Mouse (Mus musculus) MEL (cell line): ENCODE measurements around the gene Hpcal1. TPM values are rescaled to one million over a fixed set of nuclear protein-coding genes. Genes with fewer than 3 reads are reported as not detected.
A peak's percentile ranks its signal among the peaks of the same experiment; 100 is the strongest.

Source experiments
- DNase-seq: peaks from one replicate; pipeline ENCODE4 v3.0.0; 2011; ENCODE audit warnings: low read depth, low spot score
- H3K27ac ChIP-seq: 2 replicates; pipeline ENCODE4 v1.5.1; 2012; ENCODE audit warnings: low read depth, mild to moderate bottlenecking, control low read depth, low read length, moderate library complexity; ENCODE audit not compliant: control insufficient read depth
- H3K27me3 ChIP-seq, 2 experiments: fragments of 150-350 bp in 1 of 2; sonication (generic) in 1 of 2; 2 replicates each; pipeline ENCODE4 v1.6.1; 2012; ENCODE audit warnings: low read length in 2 of 2, mild to moderate bottlenecking in 2 of 2, improper control_type of control experiment in 1 of 2, moderate library complexity in 1 of 2; ENCODE audit not compliant: insufficient read depth in 2 of 2, control insufficient read depth in 1 of 2
- H3K36me3 ChIP-seq, 2 experiments: 2 replicates each; pipeline ENCODE4 v1.6.1; 2012 to 2014; ENCODE audit warnings: low read length in 2 of 2, improper control_type of control experiment in 1 of 2, inconsistent platforms in 1 of 2, mild to moderate bottlenecking in 1 of 2; ENCODE audit not compliant: insufficient read depth in 2 of 2, control insufficient read depth in 1 of 2
- H3K4me1 ChIP-seq, 2 experiments: fragments of 150-350 bp in 1 of 2; sonication (generic) in 1 of 2; 2 replicates each; pipeline ENCODE4 v1.6.1; 2012; ENCODE audit warnings: low read length in 2 of 2, improper control_type of control experiment in 1 of 2, mild to moderate bottlenecking in 1 of 2; ENCODE audit not compliant: insufficient read depth in 2 of 2, control insufficient read depth in 1 of 2
- H3K4me3 ChIP-seq, 2 experiments: fragments of 150-350 bp in 1 of 2; sonication (generic) in 1 of 2; 2 replicates each; pipeline ENCODE4 v1.5.1; 2012; ENCODE audit warnings: low read depth in 2 of 2, low read length in 2 of 2, mild to moderate bottlenecking in 2 of 2, moderate library complexity in 2 of 2, control low read depth in 1 of 2, improper control_type of control experiment in 1 of 2; ENCODE audit not compliant: control insufficient read depth in 1 of 2, insufficient read depth in 1 of 2
- H3K79me2 ChIP-seq: 2 replicates; pipeline ENCODE4 v1.6.1; 2012; ENCODE audit warnings: mild to moderate bottlenecking, low read length, moderate library complexity; ENCODE audit not compliant: control insufficient read depth, poor library complexity, insufficient read depth
- H3K9ac ChIP-seq: 2 replicates; pipeline ENCODE4 v1.6.1; 2012; ENCODE audit warnings: low read depth, mild to moderate bottlenecking, control low read depth, low read length, moderate library complexity; ENCODE audit not compliant: control insufficient read depth, poor library complexity, severe bottlenecking
- H3K9me3 ChIP-seq: fragments of 150-350 bp; sonication (generic); replicated peaks from 2 replicates; pipeline ENCODE4 v1.6.1; 2012; ENCODE audit warnings: mild to moderate bottlenecking, low read length, improper control_type of control experiment, moderate library complexity; ENCODE audit not compliant: insufficient read depth
- CHD1 ChIP-seq: IDR thresholded peaks from 2 replicates; pipeline ENCODE4 v1.6.1; 2012; ENCODE audit warnings: low read depth, mild to moderate bottlenecking, inconsistent platforms, low read length, improper control_type of control experiment
- CHD2 ChIP-seq: IDR thresholded peaks from 2 replicates; pipeline ENCODE4 v1.6.1; 2011; ENCODE audit warnings: low read length, improper control_type of control experiment
- CTCF ChIP-seq, 3 experiments: IDR thresholded peaks in 2 of 3; conservative IDR thresholded peaks in 1 of 3; 2 replicates each; pipeline ENCODE4 v1.5.1; 2011 to 2012; ENCODE audit warnings: low read length in 3 of 3, low read depth in 2 of 3, mild to moderate bottlenecking in 2 of 3, improper control_type of control experiment in 1 of 3, inconsistent platforms in 1 of 3, mixed read lengths in 1 of 3, moderate library complexity in 1 of 3; ENCODE audit not compliant: control insufficient read depth in 1 of 3, insufficient read depth in 1 of 3, poor library complexity in 1 of 3, severe bottlenecking in 1 of 3
- E2F4 ChIP-seq: IDR thresholded peaks from 2 replicates; pipeline ENCODE4 v1.6.1; 2011; ENCODE audit warnings: low read depth, low read length, improper control_type of control experiment, borderline replicate concordance
- ELF1 ChIP-seq: IDR thresholded peaks from 2 replicates; pipeline ENCODE4 v1.6.1; 2014; ENCODE audit warnings: low read depth, mild to moderate bottlenecking, inconsistent platforms, low read length, improper control_type of control experiment, moderate library complexity
- EP300 ChIP-seq, 2 experiments: IDR thresholded peaks; 2 replicates each; pipeline ENCODE4 v1.6.1; 2011; ENCODE audit warnings: improper control_type of control experiment in 2 of 2, low read length in 2 of 2, low read depth in 1 of 2, mild to moderate bottlenecking in 1 of 2
- ETS1 ChIP-seq: IDR thresholded peaks from 2 replicates; pipeline ENCODE4 v1.6.1; 2012; ENCODE audit warnings: low read depth, mild to moderate bottlenecking, inconsistent platforms, low read length, improper control_type of control experiment, moderate library complexity
- GABPA ChIP-seq: IDR thresholded peaks from 2 replicates; pipeline ENCODE4 v1.6.1; 2012; ENCODE audit warnings: low read depth, mild to moderate bottlenecking, inconsistent platforms, low read length, improper control_type of control experiment, moderate library complexity
- GATA1 ChIP-seq: IDR thresholded peaks from 2 replicates; pipeline ENCODE4 v1.6.1; 2011; ENCODE audit warnings: low read depth, low read length, improper control_type of control experiment
- HCFC1 ChIP-seq: IDR thresholded peaks from 2 replicates; pipeline ENCODE4 v1.6.1; 2012; ENCODE audit warnings: low read depth, mild to moderate bottlenecking, inconsistent platforms, low read length, improper control_type of control experiment, moderate library complexity
- JUND ChIP-seq: IDR thresholded peaks from 2 replicates; pipeline ENCODE4 v1.6.1; 2011; ENCODE audit warnings: low read depth, mild to moderate bottlenecking, improper control_type of control experiment, low read length
- MAFK ChIP-seq: IDR thresholded peaks from 2 replicates; pipeline ENCODE4 v1.6.1; 2011; ENCODE audit warnings: low read depth, mild to moderate bottlenecking, low read length, improper control_type of control experiment, borderline replicate concordance
- MAX ChIP-seq: IDR thresholded peaks from 2 replicates; pipeline ENCODE4 v1.6.1; 2011; ENCODE audit warnings: low read length, improper control_type of control experiment
- MXI1 ChIP-seq: IDR thresholded peaks from 2 replicates; pipeline ENCODE4 v1.6.1; 2011; ENCODE audit warnings: mild to moderate bottlenecking, low read depth, low read length, improper control_type of control experiment
- MYB ChIP-seq: IDR thresholded peaks from 2 replicates; pipeline ENCODE4 v1.6.1; 2011; ENCODE audit warnings: mild to moderate bottlenecking, low read depth, low read length, improper control_type of control experiment
- MYC ChIP-seq: IDR thresholded peaks from 2 replicates; pipeline ENCODE4 v1.6.1; 2011; ENCODE audit warnings: low read depth, mild to moderate bottlenecking, low read length, improper control_type of control experiment, moderate library complexity
- NELFE ChIP-seq: IDR thresholded peaks from 2 replicates; pipeline ENCODE4 v1.6.1; 2011; ENCODE audit warnings: low read depth, low read length, improper control_type of control experiment
- NRF1 ChIP-seq: IDR thresholded peaks from 2 replicates; pipeline ENCODE4 v1.6.1; 2014; ENCODE audit warnings: low read depth, mild to moderate bottlenecking, inconsistent platforms, low read length, improper control_type of control experiment, moderate library complexity; ENCODE audit not compliant: poor library complexity, insufficient read depth, severe bottlenecking
- POLR2AphosphoS2 ChIP-seq: IDR thresholded peaks from 2 replicates; pipeline ENCODE4 v1.6.1; 2011; ENCODE audit warnings: low read length, improper control_type of control experiment
- RAD21 ChIP-seq: IDR thresholded peaks from 2 replicates; pipeline ENCODE4 v1.6.1; 2011; ENCODE audit warnings: mild to moderate bottlenecking, low read depth, low read length, improper control_type of control experiment
- RCOR1 ChIP-seq: IDR thresholded peaks from 2 replicates; pipeline ENCODE4 v1.6.1; 2012; ENCODE audit warnings: low read depth, mild to moderate bottlenecking, inconsistent platforms, low read length, improper control_type of control experiment
- SIN3A ChIP-seq: IDR thresholded peaks from 2 replicates; pipeline ENCODE4 v1.6.1; 2012; ENCODE audit warnings: low read length, improper control_type of control experiment, inconsistent platforms
- SMC3 ChIP-seq: IDR thresholded peaks from 2 replicates; pipeline ENCODE4 v1.6.1; 2011; ENCODE audit warnings: low read depth, low read length, improper control_type of control experiment
- TAL1 ChIP-seq: IDR thresholded peaks from 2 replicates; pipeline ENCODE4 v1.6.1; 2012; ENCODE audit warnings: mild to moderate bottlenecking, inconsistent platforms, low read length, moderate library complexity, mixed read lengths
- TBP ChIP-seq: IDR thresholded peaks from 2 replicates; pipeline ENCODE4 v1.8.0; 2011; ENCODE audit warnings: low read depth, low read length, improper control_type of control experiment
- USF1 ChIP-seq: IDR thresholded peaks from 2 replicates; pipeline ENCODE4 v1.6.1; 2014; ENCODE audit warnings: low read depth, mild to moderate bottlenecking, inconsistent platforms, low read length, improper control_type of control experiment, moderate library complexity
- USF2 ChIP-seq, 2 experiments: IDR thresholded peaks; 2 replicates each; pipeline ENCODE4 v1.6.1; 2011 to 2012; ENCODE audit warnings: improper control_type of control experiment in 2 of 2, low read length in 2 of 2, borderline replicate concordance in 1 of 2, inconsistent platforms in 1 of 2, low read depth in 1 of 2, mild to moderate bottlenecking in 1 of 2; ENCODE audit not compliant: insufficient read depth in 1 of 2
- ZKSCAN1 ChIP-seq: IDR thresholded peaks from 2 replicates; pipeline ENCODE4 v1.6.1; 2012; ENCODE audit warnings: low read depth, mild to moderate bottlenecking, inconsistent platforms, low read length, improper control_type of control experiment, moderate library complexity
- ZMIZ1 ChIP-seq: IDR thresholded peaks from 2 replicates; pipeline ENCODE4 v1.6.1; 2012; ENCODE audit warnings: low read depth, mild to moderate bottlenecking, inconsistent platforms, low read length, improper control_type of control experiment, moderate library complexity
- ZNF384 ChIP-seq: IDR thresholded peaks from 2 replicates; pipeline ENCODE4 v1.6.1; 2012; ENCODE audit warnings: low read depth, mild to moderate bottlenecking, inconsistent platforms, low read length, improper control_type of control experiment
- polyA plus RNA-seq, 2 experiments: library from polyadenylated mRNA; stranded (reverse) in 1 of 2; unstranded in 1 of 2; fragments of >175 nt in 1 of 2; fragments of >200 nt in 1 of 2; gene quantifications; 2 replicates each; pipeline versions ENCODE4 v1.2.1 to v1.2.4; 2012; ENCODE audit warnings: low replicate concordance in 2 of 2, low read depth in 1 of 2; ENCODE audit not compliant: insufficient read length in 2 of 2, insufficient read depth in 1 of 2, missing spikeins in 1 of 2
- total RNA-seq: library from RNA; depleted of rRNA; stranded (reverse); fragments of 300-350 nt; gene quantifications from 2 replicates; pipeline ENCODE4 v1.2.3, GENCODE M21; 2012

The Hpcal1 gene
- total and polyA plus RNA-seq, 3 experiments = 9.1 to 23.0 TPM; not detected in 1

GRCm38 (mm10) chr12:17726576-17727320 lies 36.1 kb downstream of the Hpcal1 start:
- Histone ChIP-seq H3K79me2 (no peaks in the 10 kb centered on the region), H3K9ac (no peak overlapping the region), H3K36me3 (peaks cover 0 to 36% of the 10 kb centered on the region in 2 experiments; a peak in 2 of 4 replicates), H3K9me3 (no peaks in the 10 kb centered on the region), H3K4me3 (no peak overlapping the region), H3K27ac (no peak overlapping the region; the same call in 1 of the 2 replicates), H3K4me1 (peaks cover 20 to 45% of the 10 kb centered on the region in 2 experiments), H3K27me3 (no peaks in the 10 kb centered on the region)
- peak; percentile 32 for DNase-seq
- peak; percentile 62 for TF ChIP-seq ZNF384
- TF ChIP-seq EP300 (IDR thresholded peaks at IDR 0.05; ENCODE audit: low read depth in 1 of 2, low read length in 2 of 2) = no peak
- TF ChIP-seq RAD21 = no peak
- TF ChIP-seq USF2 (IDR thresholded peaks at IDR 0.05; ENCODE audit: borderline replicate concordance in 1 of 2, insufficient read depth in 1 of 2, low read depth in 1 of 2, low read length in 2 of 2) = no peak
- no peak for TF ChIP-seq RCOR1
- TF ChIP-seq JUND = no peak

GRCm38 (mm10) chr12:17727676-17728339 lies 37.2 kb downstream of the Hpcal1 start:
- Histone ChIP-seq H3K36me3 (peaks cover 0 to 36% of the 10 kb centered on the region in 2 experiments; a peak in 2 of 4 replicates), H3K79me2 (no peaks in the 10 kb centered on the region), H3K4me1 (peaks cover 20 to 45% of the 10 kb centered on the region in 2 experiments), H3K9ac (peak overlapping the region; percentile 44), H3K27ac (peak overlapping the region; percentile 40), H3K4me3 (no peak overlapping the region), H3K9me3 (no peaks in the 10 kb centered on the region), H3K27me3 (no peaks in the 10 kb centered on the region)
- DNase-seq = peak; percentile 65
- TF ChIP-seq ZMIZ1 = no peak
- no peak for TF ChIP-seq CTCF (IDR thresholded peaks at IDR 0.05 in 2 of 3, conservative IDR thresholded peaks at IDR 0.05 in 1 of 3; ENCODE audit: control insufficient read depth in 1 of 3, insufficient read depth in 1 of 3, low read depth in 2 of 3, low read length in 3 of 3, poor library complexity in 1 of 3, severe bottlenecking in 1 of 3)
- TF ChIP-seq MYB = no peak
- TF ChIP-seq MXI1 = peak; percentile 53
- TF ChIP-seq MAX = peak; percentile 42; the same call in 1 of the 2 replicates
- no peak for TF ChIP-seq ZNF384
- no peak for TF ChIP-seq ZKSCAN1
- no peak for TF ChIP-seq CHD1
- TF ChIP-seq RAD21 = no peak
- peak; percentile 51 for TF ChIP-seq GATA1
- no peak for TF ChIP-seq JUND
- TF ChIP-seq MYC = no peak
- no peak for TF ChIP-seq CHD2
- TF ChIP-seq E2F4 = no peak
- no peak for TF ChIP-seq USF1
- TF ChIP-seq TBP = no peak
- TF ChIP-seq GABPA = no peak
- 0 out of 2 replicates have a peak, but pooled peaks have one; percentile 29 for TF ChIP-seq ETS1
- TF ChIP-seq RCOR1 = no peak
- no peak for TF ChIP-seq SMC3
- no peak for TF ChIP-seq NRF1
- no peak for TF ChIP-seq MAFK
- no peak for TF ChIP-seq NELFE
- peak; percentile 79 for TF ChIP-seq TAL1
- no peak for TF ChIP-seq POLR2AphosphoS2
- no peak for TF ChIP-seq HCFC1
- no peak for TF ChIP-seq ELF1
- no peak for TF ChIP-seq SIN3A
